Mouse (Mus musculus): ENCODE measurements at regions not wholly inside any gene's neighbourhood (a gene's known extent, or its start where the extent isn't known, plus 50 kb on each side); places are given as distances from the start of the nearest gene placed in this dataset.
A peak's percentile ranks its signal among the peaks of the same experiment; 100 is the strongest.

DNA sequence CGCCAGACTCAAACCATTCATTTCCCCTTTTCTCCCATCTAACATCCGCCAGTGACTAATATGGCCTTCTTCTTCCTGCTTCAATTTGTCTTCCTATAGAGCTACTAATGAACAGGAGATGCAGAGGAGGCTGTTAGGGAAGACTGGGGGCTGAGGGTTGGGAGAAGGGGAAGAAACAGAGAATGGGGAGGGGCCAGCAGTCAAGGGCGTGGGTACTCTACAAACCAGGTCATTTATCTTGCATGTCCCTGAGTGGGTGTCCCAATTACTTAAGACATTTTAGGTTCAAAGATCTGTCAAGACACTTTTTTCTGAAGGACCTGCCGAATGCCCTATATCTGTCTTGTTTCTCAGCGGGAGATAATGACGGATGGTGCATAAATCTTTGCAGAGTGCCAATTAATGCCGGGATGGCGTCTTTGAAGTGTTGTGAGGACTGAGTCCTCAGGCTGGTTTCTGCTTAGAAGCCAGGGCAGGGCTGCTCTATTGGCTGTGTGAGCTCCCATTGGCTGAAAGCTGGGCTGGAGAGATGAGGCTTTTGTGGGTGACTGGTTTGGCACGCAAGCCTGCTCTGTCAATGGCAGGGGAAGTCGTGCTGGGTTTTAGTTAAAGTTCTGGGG is 294.7 kb upstream of the Ppp2r3a start:
- DNase-seq = no peak

- DNase-seq = no peak
Measured at GRCm38 (mm10) chr9:101518137-101518536, 266.5 kb upstream of the Ppp2r3a start.

DNA sequence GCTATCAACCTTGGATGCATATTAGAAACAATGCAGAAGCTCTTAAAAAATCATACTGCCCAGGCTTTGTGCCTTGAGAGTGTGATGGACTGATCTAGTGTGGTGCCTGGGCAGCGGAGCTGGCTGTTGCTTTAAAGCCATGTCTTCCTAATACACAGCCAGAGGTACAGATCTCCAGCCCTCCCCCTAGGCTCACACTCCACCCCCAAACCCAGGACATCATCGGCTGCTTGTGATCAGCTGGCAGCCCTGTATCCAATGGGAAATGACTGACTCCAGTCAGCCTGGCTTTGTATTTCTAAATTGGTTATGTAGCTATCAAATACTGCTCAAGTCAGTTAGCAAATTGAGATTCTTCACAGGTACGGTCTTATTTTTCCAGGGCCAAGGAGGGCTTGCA is 259.2 kb upstream of the Ppp2r3a start:
- no peak for DNase-seq

- no peak for DNase-seq
Measured at GRCm38 (mm10) chr9:101509196-101509595, 257.6 kb upstream of the Ppp2r3a start.

DNA sequence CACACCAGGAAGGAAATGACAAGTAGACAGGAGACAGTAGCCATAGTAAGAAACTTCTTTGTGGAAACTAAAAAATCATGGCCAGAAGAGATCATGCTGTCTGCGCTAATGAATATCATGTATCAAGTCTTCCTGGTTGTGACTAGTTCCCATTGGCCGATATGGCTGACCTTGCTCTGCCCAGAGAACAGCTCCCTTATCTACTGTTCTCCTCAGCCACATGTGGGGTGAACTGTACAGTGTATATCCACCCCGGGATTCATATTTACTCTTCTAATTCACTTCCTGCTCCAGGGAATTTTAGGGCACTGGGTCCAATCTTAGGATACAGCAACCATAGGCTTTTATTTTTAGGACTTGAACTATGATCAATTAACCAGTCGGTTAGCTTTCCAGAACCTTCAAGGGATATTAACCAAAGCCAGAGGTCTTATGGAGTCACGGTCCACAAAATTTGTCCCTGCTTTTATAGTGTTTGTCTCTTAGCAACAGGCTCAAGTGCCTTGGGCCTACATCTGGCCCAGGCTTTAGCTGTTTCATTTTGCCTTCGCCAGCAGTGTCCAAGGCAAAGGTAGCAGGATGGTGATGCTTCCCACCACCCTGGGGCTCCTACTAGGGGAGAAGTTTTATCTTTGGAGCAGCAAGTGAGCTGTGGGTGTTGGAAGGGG is 255.6 kb upstream of the Ppp2r3a start:
- DNase-seq = peak; percentile 54

DNA sequence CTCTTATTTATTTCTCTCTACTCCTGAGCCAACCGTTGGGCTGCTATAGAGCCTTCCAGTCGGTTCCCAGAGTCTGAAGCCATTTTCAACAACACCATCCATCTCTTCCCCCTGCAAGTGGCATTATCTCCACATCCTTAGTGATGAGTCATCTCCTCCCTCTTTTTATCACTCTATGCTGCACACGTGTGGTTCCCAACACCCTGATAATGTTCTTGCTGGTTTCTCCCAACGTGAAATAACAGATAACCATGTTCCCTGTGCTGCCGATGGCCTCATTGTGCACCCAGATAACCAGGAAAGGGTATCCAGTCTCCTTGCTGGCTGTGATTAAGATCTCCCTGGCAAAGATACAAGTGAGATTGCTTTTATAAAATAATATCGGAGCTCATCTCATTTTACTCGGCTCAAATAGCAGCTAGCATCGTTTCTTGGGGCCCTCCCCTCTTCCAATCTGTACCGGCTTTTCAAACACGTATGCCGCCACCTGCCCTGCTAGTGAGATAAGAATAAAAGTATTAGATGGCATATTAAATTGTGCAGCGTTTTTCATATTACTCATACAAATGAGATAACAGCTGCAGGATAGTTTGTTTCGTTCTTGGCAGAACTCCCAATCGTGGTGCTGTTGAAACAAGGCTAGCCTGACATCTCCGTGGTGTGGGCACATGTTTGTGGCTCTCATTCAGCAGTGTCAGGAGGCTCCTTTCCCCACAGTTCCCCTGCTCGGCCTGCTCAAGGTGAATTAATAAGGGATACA is 250.3 kb upstream of the Ppp2r3a start:
- DNase-seq = no peak

GRCm38 (mm10) chr9:101501036-101501435 is 249.4 kb upstream of the Ppp2r3a start:
- no peak for DNase-seq

GRCm38 (mm10) chr9:101498721-101499120 is 247.1 kb upstream of the Ppp2r3a start:
- DNase-seq = peak; percentile 18

GRCm38 (mm10) chr9:101495768-101496167 is 244.2 kb upstream of the Ppp2r3a start:
- DNase-seq = no peak

DNA sequence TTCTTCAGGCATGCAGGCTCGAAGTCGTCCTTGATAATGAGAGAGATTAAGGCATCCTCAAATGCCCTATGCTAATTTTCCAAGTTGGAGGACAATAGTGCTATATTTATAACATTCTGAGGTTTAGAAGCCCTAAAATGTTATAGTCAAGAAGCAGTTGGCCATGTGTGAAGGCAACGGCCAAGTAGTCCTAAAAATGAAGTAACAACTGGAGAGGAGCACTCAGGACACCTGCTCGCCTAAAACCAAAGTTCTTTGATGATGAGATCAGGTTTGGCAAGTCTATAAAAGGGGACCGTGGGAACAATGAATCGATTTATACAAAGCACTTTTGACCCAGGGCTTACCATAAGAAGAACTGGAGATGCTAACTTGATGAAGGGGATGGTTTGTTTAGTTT is 237.4 kb upstream of the Ppp2r3a start:
- DNase-seq = no peak

DNA sequence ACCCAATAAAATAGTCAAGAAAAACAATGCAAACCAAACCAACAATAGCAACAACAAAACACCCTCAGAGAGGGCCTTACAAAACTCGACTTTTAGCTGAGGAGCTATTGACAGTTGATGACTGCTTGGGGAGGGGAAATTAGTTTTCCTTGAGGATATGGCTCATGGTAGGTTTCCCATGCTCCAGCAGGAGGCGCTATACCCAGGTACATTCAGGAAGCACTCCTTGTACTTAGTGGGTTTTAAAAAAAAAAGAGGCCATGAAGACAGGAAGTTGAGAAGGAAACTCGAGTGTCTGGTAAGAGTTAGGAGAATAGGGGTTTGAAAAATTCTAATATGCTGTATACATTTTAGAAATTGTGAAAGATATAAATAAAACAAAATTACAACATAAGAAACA is 224.6 kb upstream of the Ppp2r3a start:
- no peak for DNase-seq

DNA sequence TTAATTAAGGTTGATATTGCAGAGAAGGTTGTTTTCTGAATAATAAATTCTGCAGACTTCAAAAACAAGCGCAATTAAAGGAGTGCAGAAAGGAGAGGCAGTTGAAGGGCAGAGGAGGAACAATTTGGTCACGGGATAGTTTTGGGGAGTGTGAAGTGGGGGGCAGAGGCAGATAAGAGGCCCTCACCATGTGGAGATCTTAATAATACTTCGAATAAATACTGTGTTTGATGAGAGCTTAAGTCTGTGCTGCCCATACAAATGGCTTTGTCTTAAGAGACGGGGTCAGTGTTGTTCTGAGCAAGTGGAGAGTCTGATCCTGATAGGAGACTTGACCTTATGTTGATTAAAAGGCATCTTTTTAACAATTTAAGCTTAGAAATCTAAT is 221.5 kb upstream of the Ppp2r3a start:
- no peak for DNase-seq

- DNase-seq = peak; percentile 5
Measured at GRCm38 (mm10) chr9:101472101-101473073, 220.8 kb upstream of the Ppp2r3a start.

GRCm38 (mm10) chr9:101471665-101472064 is 220.1 kb upstream of the Ppp2r3a start:
- DNase-seq = no peak

- no peak for DNase-seq
Measured at GRCm38 (mm10) chr9:101469756-101470155, 218.2 kb upstream of the Ppp2r3a start.

- no peak for DNase-seq
Measured at GRCm38 (mm10) chr9:101464727-101465427, 213.3 kb upstream of the Ppp2r3a start.

DNA sequence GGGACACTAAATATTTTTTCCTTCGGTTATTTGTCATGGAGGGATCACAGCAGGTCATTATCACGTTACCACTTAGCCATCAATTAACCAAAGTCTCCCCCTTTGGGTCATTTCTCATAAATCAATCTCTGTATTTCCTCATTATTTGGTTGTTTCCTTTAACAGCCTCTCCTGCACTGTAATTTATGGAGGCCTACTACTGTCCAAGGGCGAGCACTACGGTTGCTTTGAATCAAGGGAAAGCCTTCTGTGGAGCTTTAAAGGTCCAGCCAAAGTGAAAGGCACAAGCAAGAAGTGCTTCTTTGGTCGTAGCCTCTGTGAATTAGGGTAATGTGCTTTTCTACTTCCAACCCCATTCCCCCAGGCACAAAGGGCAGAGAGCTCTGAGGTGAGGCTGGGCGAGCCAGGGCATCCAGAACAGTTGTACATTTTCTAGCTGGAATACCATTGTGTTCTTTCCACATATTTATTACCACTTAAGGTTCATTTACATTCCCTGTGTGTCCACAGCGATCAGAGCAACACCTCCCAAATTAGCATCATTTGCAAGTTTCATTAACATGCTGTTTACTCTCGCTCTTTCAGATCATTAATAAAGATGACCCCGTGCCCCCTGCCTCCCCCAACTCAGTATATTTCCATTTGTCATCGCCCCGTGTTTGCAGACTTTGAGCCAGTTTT is 207.5 kb upstream of the Ppp2r3a start:
- no peak for DNase-seq

DNA sequence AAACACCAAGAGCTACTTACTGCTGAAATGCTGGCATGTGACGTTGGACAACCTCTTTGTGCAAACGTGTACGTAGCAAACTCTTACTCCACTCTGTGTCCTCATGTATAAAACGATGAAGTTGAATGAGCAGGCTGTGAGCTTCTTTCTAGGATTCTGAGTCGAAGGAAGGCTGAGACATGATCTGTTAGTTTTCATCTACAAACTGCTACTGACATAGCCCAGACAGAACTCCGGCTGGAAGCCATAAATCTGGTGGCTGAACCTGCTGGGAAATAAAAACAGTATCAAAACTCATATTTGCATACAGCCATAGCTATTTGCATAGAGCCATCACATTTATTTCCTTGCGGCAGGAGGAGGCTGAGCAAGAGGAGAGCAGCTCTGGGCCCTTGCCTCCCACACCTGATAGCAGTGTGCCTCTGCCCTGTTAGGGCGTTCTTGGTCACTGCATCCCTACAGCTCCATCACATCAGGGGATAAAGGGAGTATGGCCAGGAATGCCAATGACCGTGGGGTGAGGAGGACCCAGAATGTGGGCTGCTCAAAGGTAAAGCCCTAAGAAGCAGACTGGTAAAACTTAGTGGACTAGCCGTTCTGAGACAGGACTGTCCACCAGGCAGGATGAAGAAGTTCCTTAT is 206.8 kb upstream of the Ppp2r3a start:
- no peak for DNase-seq

DNA sequence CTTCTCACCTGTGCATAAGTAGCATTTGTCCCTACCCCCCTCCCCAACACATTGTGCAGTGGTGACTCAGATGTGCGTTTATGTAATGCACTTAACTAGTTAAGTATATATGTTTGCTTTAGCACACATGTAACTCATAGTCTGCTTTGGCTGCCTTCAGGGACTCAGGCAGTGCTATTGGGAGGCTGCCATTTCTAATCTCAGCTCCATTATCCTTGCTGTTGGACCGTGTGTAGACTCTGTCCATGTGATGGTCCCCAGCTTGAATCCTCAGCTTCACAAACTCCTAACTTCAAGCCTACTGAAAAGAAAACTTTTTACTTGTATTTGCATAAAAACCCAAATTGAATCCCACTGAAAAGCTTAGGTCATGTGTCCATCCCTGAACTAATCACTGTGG is 194.7 kb upstream of the Ppp2r3a start:
- no peak for DNase-seq

- no peak for DNase-seq
Measured at GRCm38 (mm10) chr9:101445764-101446163, 194.2 kb upstream of the Ppp2r3a start.

GRCm38 (mm10) chr9:101445293-101445692 is 193.7 kb upstream of the Ppp2r3a start:
- no peak for DNase-seq
